Mouse (Mus musculus) midbrain, embryonic 16.5 days (tissue): ENCODE results near the gene AC134908.4. TPM values are rescaled to one million over a fixed set of nuclear protein-coding genes. Genes with fewer than 3 reads are reported as not detected.

ENCODE experiments used
- ATAC-seq: fragments of 200-750 bp; cut with Nextera tagmentation; 2 replicates; pipeline ENCODE4 v1.8.0; 2017; ENCODE audit warnings: moderate TSS enrichment
- H3K27ac ChIP-seq: fragments of 300-500 bp; sonication (generic); 2 replicates; pipeline ENCODE4 v1.5.1; 2014; ENCODE audit warnings: mild to moderate bottlenecking, low read length, mixed read lengths
- H3K27me3 ChIP-seq: fragments of 300-500 bp; sonication (generic); 2 replicates; pipeline ENCODE4 v1.6.1; 2014; ENCODE audit warnings: low read depth, low read length, mixed read lengths; ENCODE audit not compliant: control insufficient read depth, insufficient read depth
- H3K36me3 ChIP-seq: fragments of 300-500 bp; sonication (generic); 2 replicates; pipeline ENCODE4 v1.6.1; 2014; ENCODE audit warnings: mild to moderate bottlenecking, low read length, moderate library complexity, mixed read lengths; ENCODE audit not compliant: control insufficient read depth, insufficient read depth
- H3K4me1 ChIP-seq: fragments of 300-500 bp; sonication (generic); 2 replicates; pipeline ENCODE4 v1.6.1; 2014; ENCODE audit warnings: mild to moderate bottlenecking, low read length, mixed read lengths; ENCODE audit not compliant: control insufficient read depth, insufficient read depth
- H3K4me2 ChIP-seq: fragments of 300-500 bp; sonication (generic); 2 replicates; pipeline ENCODE4 v1.6.1; 2014; ENCODE audit warnings: mild to moderate bottlenecking, low read length, mixed read lengths
- H3K4me3 ChIP-seq: fragments of 300-500 bp; sonication (generic); 2 replicates; pipeline ENCODE4 v1.5.1; 2014; ENCODE audit warnings: low read depth, mild to moderate bottlenecking, low read length, moderate library complexity, mixed read lengths
- H3K9ac ChIP-seq: fragments of 300-500 bp; sonication (generic); 2 replicates; pipeline ENCODE4 v1.6.1; 2014; ENCODE audit warnings: low read depth, low read length, mixed read lengths
- H3K9me3 ChIP-seq: fragments of 300-500 bp; sonication (generic); replicated peaks from 2 replicates; pipeline ENCODE4 v1.6.1; 2014; ENCODE audit warnings: mild to moderate bottlenecking, low read length, mixed read lengths; ENCODE audit not compliant: control insufficient read depth, poor library complexity, severe bottlenecking
- WGBS: fragments of 180-500 bp; shearing (Covaris S2); extraction: QIAGEN DNeasy Blood & Tissue Kit; methylation state at CpG from one replicate; pipeline ENCODE4 v1.1.7; 2014; 5-methylcytosine and 5-hydroxymethylcytosine counted together
- polyA plus RNA-seq: library from polyadenylated mRNA; unstranded; fragments of >200 nt; fragmentation: Nextera tagmentation; extraction: Ambion mirVana; gene quantifications from 2 replicates; pipeline ENCODE4 v1.2.1, GENCODE M21; 2015

AC134908.4 gene
- polyA plus RNA-seq, 1 experiment from 2014 or later = not detected

DNA sequence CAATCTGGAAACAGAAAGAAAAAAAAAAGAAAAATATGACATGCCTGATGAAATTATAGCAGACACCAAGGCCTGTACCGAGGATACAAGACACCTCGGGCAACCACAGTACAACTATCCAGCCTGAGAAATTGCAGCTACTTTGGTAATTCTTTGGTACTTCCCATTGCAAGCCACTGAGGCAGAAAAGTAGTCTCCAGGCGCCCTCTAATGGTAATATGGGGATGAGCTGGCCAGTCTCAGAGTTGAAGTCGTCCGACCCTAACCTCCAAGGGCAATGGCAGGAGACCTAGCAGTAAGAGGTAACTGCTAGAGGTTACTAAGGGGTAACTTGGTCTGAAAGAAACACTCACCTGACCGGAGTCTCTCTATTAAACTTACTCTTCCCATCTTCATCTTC lies 5.6 kb upstream of the AC134908.4 start:
- Histone ChIP-seq H3K27ac (no peak overlapping the region), H3K27me3 (peaks cover 6% of the 10 kb centered on the region), H3K4me3 (no peak overlapping the region), H3K9me3 (no peaks in the 10 kb centered on the region), H3K36me3 (no peaks in the 10 kb centered on the region), H3K9ac (no peak overlapping the region), H3K4me2 (no peak overlapping the region), H3K4me1 (peaks cover 38% of the 10 kb centered on the region)
- ATAC-seq = no peak
- WGBS = 8% methylated on average over 6 of the region's 6 CpGs

DNA sequence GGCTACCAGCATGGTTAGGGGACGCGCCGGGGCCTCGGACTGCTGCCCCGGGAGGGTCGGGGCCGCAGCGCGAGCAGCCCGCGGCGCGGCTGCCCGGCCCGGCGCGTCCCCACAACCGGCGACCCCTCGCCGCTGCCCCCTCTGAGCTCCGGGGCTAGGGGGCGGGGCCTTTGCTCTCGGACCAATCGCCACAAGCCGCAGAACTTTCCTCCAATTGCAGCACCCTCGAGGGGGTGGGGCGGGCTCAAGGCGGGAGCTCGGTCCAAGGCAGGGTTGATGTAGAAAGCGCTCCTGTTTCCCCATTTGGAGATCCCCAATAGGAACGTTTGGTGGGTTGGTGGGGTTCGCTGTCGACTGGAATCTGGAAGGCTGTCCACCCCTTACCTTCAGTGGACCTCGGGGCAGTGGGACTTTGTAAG lies 1.5 kb upstream of the AC134908.4 start, which contains the start of gene Metrn:
Gene Metrn, minus strand, starts transcription at position 186 of the 419 bp plus-strand sequence.
- Histone ChIP-seq H3K4me3 (peak within 1 kb of the TSS; percentile 49), H3K36me3 (no peaks in the 10 kb centered on the region), H3K4me1 (peaks cover 29% of the 10 kb centered on the region), H3K27me3 (peaks cover 6% of the 10 kb centered on the region), H3K9me3 (no peaks in the 10 kb centered on the region), H3K9ac (peak within 1 kb of the TSS; percentile 51; the same call in 1 of the 2 replicates), H3K4me2 (peak within 1 kb of the TSS; percentile 72), H3K27ac (peak within 1 kb of the TSS; percentile 3; the same call in 1 of the 2 replicates)
- whole genome bisulfite sequencing = under 1% methylated on average over 35 of the region's 35 CpGs
- peak; percentile 58 for ATAC-seq

DNA sequence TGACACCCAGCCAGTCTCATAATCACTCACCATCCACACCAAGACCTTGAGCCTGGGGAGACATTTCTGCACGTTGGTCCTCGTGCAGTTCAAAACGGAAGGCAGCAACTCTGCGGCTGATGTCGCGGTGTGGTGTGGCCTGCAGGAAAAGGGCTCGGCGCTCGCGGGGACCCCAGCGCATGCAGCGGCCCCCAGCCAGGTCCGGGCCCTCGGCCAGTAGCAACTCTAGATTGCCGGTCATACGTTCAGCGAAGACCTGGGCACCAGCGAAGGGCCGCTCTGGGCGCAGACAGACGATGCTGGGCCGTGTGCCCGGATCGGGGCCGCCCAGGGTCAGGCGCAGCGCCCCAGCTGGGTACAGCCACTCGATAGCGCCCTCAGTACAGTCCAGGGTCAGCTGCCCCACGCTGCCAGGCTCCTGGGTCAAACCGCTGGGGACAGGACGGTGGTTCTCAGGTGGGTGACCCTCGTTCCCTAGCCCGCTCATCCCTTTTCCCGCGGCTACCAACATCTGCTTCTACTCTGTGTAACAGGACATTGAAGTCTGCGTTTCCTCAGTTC lies 832 bp upstream of the AC134908.4 start:
- Histone ChIP-seq H3K9me3 (no peaks in the 10 kb centered on the region), H3K4me3 (peak overlapping the region; percentile 49), H3K4me2 (peak overlapping the region; percentile 72), H3K36me3 (no peaks in the 10 kb centered on the region), H3K4me1 (peaks cover 29% of the 10 kb centered on the region), H3K27me3 (peaks cover 6% of the 10 kb centered on the region), H3K9ac (peak overlapping the region; percentile 51; the same call in 1 of the 2 replicates), H3K27ac (0 out of 2 replicates have a peak overlapping the region, but pooled peaks have one; percentile 3)
- ATAC-seq = no peak
- WGBS = under 1% methylated on average over 37 of the region's 37 CpGs

DNA sequence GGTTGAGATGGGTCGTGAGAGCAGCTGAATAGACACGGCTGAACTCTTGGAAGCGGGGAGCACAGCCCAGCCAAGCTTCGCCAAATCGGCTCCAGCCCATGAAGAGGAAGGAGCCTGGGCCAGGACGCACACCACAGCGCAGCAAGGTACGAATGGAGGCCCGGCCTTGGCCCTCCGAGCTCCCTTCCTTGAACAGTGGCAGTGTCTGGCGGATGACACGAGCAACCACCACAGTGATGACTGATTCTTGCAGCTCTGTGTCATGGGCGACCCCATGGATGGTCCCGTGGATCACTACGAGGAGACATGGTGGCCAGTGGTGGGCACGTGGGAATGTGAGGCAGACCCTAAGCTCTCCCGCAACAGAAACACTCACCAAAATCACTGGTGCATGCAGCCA lies 461 bp downstream of the AC134908.4 start:
- peak overlapping the region; percentile 72 for H3K4me2 ChIP-seq
- H3K9ac ChIP-seq = peak overlapping the region; percentile 37; the same call in 1 of the 2 replicates
- 42% methylated on average over 17 of the region's 17 CpGs for WGBS
- H3K27ac ChIP-seq = peak overlapping the region; percentile 44; the same call in 1 of the 2 replicates
- ATAC-seq = no peak
- H3K9me3 ChIP-seq = no peaks in the 10 kb centered on the region
- no peaks in the 10 kb centered on the region for H3K36me3 ChIP-seq
- H3K27me3 ChIP-seq = peaks cover 6% of the 10 kb centered on the region
- H3K4me1 ChIP-seq = peaks cover 38% of the 10 kb centered on the region
- 0 out of 2 replicates have a peak overlapping the region, but pooled peaks have one; percentile 6 for H3K4me3 ChIP-seq

DNA sequence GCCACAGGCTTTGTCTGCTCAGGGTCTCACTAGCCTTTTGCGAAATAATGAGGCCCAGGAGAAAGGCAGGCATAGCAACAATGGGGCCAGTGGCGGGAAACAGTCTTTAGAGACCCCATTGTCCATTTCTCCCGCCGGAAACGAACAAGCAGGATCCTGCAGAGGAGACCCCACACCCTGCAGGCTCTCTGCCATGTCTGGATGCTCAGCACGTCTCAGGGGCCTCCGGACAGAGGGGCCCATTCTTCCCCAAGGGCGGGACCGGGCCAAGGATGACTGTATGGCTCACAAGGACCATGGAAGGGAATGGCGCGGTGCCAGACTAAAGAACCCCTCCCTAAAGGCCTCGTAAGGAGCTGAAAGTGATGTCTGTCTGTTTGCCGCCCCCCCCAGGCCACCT lies 1.3 kb downstream of the AC134908.4 start:
- Histone ChIP-seq H3K4me2 (peak overlapping the region; percentile 4; the same call in 1 of the 2 replicates), H3K9me3 (no peaks in the 10 kb centered on the region), H3K9ac (no peak overlapping the region), H3K36me3 (peaks cover 3% of the 10 kb centered on the region; the same call in 1 of the 2 replicates), H3K4me3 (no peak overlapping the region), H3K27ac (no peak overlapping the region), H3K4me1 (peaks cover 38% of the 10 kb centered on the region), H3K27me3 (peaks cover 6% of the 10 kb centered on the region)
- ATAC-seq = no peak
- WGBS = 15% methylated on average over 13 of the region's 13 CpGs

DNA sequence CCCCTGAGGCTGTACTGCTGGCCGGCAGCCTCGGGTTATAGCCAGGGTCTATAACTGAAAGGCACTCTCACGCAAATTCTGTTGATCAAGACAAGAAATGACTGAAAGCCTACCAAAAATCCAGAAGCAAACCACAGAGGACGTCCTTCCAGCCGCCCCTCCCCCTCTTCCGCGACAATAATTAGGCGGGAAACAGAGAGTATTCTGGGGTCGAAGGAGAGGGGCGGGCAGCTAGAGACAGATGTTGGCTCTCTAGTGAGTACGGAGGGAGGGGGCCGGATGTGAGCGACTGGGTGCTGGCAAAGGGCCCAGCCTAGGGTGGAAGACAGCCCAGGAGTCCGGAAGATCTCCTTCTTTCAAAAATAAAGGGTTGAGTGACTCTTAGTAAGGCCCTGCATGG lies 2.8 kb downstream of the AC134908.4 start, which contains the start of gene Fam173a:
Gene Fam173a, minus strand, starts transcription at position 287 of the 400 bp plus-strand sequence.
- ATAC-seq = peak; percentile 47
- Histone ChIP-seq H3K27me3 (peaks cover 6% of the 10 kb centered on the region), H3K4me1 (peaks cover 38% of the 10 kb centered on the region)

DNA sequence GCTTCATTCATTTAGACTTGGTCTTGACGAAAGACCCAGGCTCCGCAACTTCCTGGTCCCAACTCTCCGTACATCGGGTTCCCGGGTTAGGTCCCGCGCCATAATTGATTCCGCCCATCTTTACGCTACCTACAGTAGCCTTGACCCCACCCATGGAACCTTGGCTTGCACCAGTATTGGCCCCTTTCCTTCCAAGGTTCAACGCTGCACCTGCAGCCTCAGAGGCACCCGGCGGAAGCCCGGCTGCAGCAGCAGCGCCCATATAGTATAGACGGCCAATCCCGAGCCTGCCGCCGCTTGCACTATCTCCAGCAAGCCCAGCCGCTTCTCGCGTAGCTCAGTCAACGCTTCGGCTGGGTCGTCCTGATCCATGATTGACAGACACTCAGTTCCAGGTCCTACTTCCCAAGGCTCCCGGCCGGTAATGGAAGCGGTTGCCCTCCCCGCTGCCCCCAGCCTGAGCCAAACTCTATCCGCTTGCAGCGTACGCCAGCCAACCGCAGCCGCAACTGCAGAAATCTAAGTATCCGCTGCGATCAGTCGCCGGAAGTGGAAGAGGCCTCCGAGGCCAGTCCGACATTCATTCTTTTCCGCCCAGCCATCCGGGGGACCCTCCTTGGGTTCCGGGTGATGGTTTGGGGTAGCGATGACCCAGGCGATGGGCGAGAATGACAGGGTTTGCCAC lies 3.5 kb downstream of the AC134908.4 start:
- H3K4me1 ChIP-seq = peaks cover 32% of the 10 kb centered on the region
- peak overlapping the region; percentile 92 for H3K27ac ChIP-seq
- peak overlapping the region; percentile 79 for H3K4me2 ChIP-seq
- peak overlapping the region; percentile 82 for H3K4me3 ChIP-seq
- under 1% methylated on average over 45 of the region's 45 CpGs for WGBS
- H3K27me3 ChIP-seq = peaks cover 3% of the 10 kb centered on the region; the same call in 1 of the 2 replicates
- ATAC-seq = peak; percentile 68
- H3K36me3 ChIP-seq = peaks cover 7% of the 10 kb centered on the region; the same call in 1 of the 2 replicates
- peak overlapping the region; percentile 84 for H3K9ac ChIP-seq
- no peaks in the 10 kb centered on the region for H3K9me3 ChIP-seq

More for the DNA sequence above, 2.8 kb downstream of the AC134908.4 start, which contains the start of gene Fam173a:
- 0% methylated on average over 13 of the region's 14 CpGs for WGBS
- Histone ChIP-seq H3K27ac (peak within 1 kb of the TSS; percentile 92), H3K9me3 (no peaks in the 10 kb centered on the region), H3K36me3 (peaks cover 7% of the 10 kb centered on the region; the same call in 1 of the 2 replicates), H3K4me3 (peak within 1 kb of the TSS; percentile 82), H3K4me2 (peak within 1 kb of the TSS; percentile 79), H3K9ac (peak within 1 kb of the TSS; percentile 84)

DNA sequence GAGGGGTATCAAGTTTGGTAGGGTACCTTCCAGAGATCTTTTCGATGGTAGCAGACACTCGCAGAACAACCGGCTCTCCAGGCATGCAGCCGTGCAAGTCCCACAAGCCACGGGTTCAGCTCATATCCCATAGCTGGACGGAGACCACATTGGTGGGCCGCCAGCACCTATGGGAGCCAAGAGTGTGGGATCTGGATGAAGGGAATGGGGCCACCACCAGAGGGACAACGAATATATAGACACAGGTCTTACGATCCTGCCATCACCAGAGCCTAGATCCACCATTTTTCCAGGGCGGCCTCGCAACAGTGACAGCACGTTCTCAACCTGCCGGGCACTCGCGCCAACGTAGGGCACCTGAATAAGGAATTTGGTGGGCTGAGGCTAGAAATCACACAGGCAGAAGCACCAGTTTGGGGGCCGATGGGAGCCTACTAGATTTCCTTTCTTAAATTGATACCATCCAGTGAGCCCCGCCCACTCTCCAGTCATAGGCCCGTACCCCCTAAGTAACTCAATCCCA lies 4.1 kb downstream of the AC134908.4 start:
- Histone ChIP-seq H3K9me3 (no peaks in the 10 kb centered on the region), H3K4me3 (peak overlapping the region; percentile 82), H3K27me3 (no peaks in the 10 kb centered on the region), H3K9ac (peak overlapping the region; percentile 84), H3K27ac (peak overlapping the region; percentile 92), H3K4me2 (peak overlapping the region; percentile 79), H3K4me1 (peaks cover 26% of the 10 kb centered on the region), H3K36me3 (peaks cover 7% of the 10 kb centered on the region; the same call in 1 of the 2 replicates)
- WGBS = 28% methylated on average over 19 of the region's 19 CpGs
- ATAC-seq = no peak
